Mouse (Mus musculus): Measurements from ENCODE around the gene Asic2. TPM values are rescaled to one million over a fixed set of nuclear protein-coding genes. Genes with fewer than 3 reads are reported as not detected.
"Not testable (repeated sequence)": the region's sequence is repeated elsewhere in the genome, so short reads cannot be mapped to it uniquely, and the experiment has no call there.

The Asic2 gene
- polyA plus RNA-seq, 1 experiment, result 24.0 TPM

DNA sequence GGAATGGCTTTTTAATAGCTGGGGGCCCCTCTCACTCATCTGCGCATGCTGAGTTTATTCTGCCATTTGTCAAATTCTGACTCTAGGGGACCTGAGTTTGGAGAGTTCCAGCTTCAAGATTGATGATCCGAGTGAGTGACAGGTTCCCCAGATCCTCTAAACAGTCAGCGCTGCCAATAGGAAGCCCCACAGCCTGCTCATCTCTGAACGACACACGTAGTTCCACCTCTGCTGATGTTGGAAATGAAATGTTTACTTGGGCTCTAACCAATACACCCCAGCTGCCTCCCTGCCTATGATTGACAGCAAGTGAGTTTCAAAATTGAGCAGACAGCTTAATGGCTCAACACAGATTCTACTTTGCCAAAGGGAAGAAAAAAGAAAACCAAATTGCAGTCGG is 685.1 kb downstream of the Asic2 start:
- peak; percentile 72 for DNase-seq (ENCODE audit: low read depth)
- TF ChIP-seq CTCF (IDR thresholded peaks at IDR 0.05; ENCODE audit: borderline replicate concordance, extremely low read depth, insufficient read depth, insufficient read length) (no peak), POLR2A (IDR thresholded peaks at IDR 0.05; ENCODE audit: borderline replicate concordance, extremely low read depth, insufficient read depth, insufficient read length, poor library complexity, severe bottlenecking) (no peak)

DNA sequence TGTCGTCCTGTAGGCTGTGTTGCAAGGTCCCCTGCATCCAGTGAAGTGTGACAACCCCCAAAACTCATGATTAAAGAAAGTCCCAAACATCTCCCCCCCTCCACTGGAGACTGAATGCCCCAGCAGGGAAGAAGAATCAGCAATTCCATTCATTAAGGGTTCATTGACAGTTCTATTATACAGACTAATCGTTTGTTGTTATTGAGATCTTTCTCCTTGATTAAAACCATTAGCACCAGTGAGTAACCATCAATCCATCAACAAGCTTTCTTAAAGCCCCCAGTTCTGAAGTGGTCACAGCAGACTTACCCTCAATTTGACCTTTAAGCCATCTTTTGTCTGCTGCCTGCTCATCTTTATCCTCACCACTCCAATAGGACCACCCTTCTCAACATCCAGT is 688.2 kb downstream of the Asic2 start:
- DNase-seq (ENCODE audit: low read depth), result no peak
- TF ChIP-seq POLR2A (IDR thresholded peaks at IDR 0.05; ENCODE audit: borderline replicate concordance, extremely low read depth, insufficient read depth, insufficient read length, poor library complexity, severe bottlenecking) (no peak), CTCF (IDR thresholded peaks at IDR 0.05; ENCODE audit: borderline replicate concordance, extremely low read depth, insufficient read depth, insufficient read length) (no peak)

DNA sequence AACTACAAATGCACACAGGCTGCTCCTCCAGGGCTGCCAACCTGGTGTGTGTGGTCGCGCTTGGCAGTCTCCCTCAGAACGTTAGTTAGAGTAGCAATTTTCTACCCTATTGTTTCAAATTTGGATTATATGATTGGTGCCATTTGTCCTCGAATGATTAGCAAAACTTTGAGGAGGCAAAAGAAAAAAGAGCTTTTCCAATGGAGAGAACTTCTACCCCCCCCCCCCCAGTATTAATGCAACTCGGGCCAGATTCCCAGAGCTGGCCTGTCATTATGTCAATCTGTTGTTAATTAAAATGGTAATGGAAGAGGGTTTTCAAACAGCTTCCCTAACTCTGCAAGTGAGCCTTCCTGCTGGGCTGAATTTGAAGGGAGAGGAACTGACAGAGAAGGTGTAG is 690.9 kb downstream of the Asic2 start:
- TF ChIP-seq POLR2A (IDR thresholded peaks at IDR 0.05; ENCODE audit: borderline replicate concordance, extremely low read depth, insufficient read depth, insufficient read length, poor library complexity, severe bottlenecking) (no peak), CTCF (IDR thresholded peaks at IDR 0.05; ENCODE audit: borderline replicate concordance, extremely low read depth, insufficient read depth, insufficient read length) (no peak)
- DNase-seq (ENCODE audit: low read depth), result peak; percentile 61

DNA sequence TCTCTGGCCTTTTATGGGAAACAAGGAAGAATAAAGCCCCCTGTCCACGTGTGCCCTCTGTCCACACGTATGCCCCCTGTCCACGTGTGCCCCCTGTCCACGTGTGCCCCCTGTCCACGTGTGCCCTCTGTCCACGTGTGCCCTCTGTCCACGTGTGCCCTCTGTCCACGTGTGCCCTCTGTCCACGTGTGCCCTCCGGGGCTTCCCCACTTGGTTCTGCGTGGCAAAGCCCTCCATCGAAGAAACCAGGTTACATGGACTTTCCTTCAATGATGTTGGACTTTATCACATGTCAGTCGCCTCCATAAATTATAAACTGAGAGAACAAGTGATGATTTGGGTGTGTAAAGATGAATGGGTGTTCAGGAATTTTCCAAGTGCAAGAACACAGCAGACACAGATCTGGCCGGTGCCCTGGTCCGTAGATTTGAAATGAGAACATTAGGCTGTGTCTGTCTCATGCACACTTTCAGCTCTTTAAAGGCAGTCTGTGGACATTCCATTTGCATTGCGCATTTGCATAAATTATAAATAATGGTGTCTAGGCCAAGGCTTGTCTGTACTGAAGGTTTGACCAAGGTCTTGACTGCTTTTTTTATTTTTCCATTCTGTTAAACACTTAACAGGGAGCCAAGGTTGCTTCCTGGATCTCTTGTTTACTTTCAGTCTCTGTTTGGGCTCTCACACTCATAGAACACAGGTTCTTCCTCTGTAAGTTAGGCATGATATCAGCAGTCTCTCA is 695.4 kb downstream of the Asic2 start:
- DNase-seq (ENCODE audit: low read depth), result no peak
- TF ChIP-seq POLR2A (IDR thresholded peaks at IDR 0.05; ENCODE audit: borderline replicate concordance, extremely low read depth, insufficient read depth, insufficient read length, poor library complexity, severe bottlenecking), result no peak
- TF ChIP-seq CTCF (IDR thresholded peaks at IDR 0.05; ENCODE audit: borderline replicate concordance, extremely low read depth, insufficient read depth, insufficient read length), result no peak

DNA sequence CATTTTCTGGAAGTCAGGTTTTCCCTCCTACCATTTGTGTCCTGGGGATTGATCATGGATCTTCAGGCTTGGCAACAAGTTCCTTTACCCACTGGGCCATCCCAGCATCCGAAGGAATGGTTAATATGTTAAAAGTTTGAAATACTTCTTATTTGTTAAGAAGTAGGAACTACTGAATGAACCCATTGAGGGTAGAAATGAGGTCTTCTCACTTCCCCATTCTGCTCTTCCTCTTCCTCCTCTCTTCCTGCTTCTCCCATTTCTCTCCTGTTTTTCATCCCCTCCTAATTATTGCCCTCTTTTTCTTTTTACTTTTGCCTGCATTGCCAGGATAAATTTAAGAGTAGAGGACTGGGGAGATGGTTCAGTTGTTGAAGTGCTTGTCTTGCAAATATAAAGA is 696.8 kb downstream of the Asic2 start:
- TF ChIP-seq POLR2A (IDR thresholded peaks at IDR 0.05; ENCODE audit: borderline replicate concordance, extremely low read depth, insufficient read depth, insufficient read length, poor library complexity, severe bottlenecking) (no peak), CTCF (IDR thresholded peaks at IDR 0.05; ENCODE audit: borderline replicate concordance, extremely low read depth, insufficient read depth, insufficient read length) (no peak)
- DNase-seq (ENCODE audit: low read depth), result no peak

DNA sequence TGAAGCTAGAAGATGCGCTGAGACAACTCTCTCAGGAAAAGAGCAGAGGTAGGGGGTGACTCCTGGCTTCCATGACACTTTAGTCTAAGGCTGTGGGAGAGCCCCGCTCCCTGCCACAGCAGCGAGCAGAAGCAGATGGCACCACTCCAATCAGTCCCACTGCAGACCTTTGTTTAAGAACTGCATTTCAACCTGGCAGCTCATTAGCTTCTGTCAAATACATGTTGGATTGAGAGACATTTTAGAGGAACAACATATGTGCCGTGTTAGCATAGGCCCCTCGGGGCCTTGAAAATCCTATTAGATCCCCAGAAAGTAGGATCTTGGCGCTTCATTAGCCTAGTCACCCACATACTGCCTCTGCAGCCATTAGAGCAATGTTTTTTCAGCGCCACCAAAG is 697.7 kb downstream of the Asic2 start:
- peak; percentile 94 for DNase-seq (ENCODE audit: low read depth)
- TF ChIP-seq POLR2A (IDR thresholded peaks at IDR 0.05; ENCODE audit: borderline replicate concordance, extremely low read depth, insufficient read depth, insufficient read length, poor library complexity, severe bottlenecking), result no peak
- TF ChIP-seq CTCF (IDR thresholded peaks at IDR 0.05; ENCODE audit: borderline replicate concordance, extremely low read depth, insufficient read depth, insufficient read length), result no peak

DNA sequence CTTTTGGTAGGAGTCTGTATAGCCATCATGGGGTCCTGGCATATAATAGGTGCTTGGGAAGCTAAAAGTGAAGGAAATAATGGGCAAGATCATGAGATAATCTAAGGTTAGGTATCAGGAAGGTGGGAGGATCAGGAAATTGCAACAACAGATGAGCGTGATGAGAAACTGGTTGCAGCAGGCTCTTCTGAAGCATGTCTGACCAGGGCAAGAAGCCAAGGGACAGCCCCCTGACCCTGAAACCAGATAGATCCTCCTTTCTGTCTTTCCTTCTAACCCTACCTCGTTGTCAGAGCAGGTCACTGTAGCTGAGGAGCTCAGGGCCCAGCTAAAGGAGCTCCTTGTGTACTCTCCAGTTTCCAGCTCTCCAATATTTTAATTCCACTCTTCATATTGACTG is 704.5 kb downstream of the Asic2 start:
- no peak for DNase-seq (ENCODE audit: low read depth)
- TF ChIP-seq POLR2A (IDR thresholded peaks at IDR 0.05; ENCODE audit: borderline replicate concordance, extremely low read depth, insufficient read depth, insufficient read length, poor library complexity, severe bottlenecking), result no peak
- TF ChIP-seq CTCF (IDR thresholded peaks at IDR 0.05; ENCODE audit: borderline replicate concordance, extremely low read depth, insufficient read depth, insufficient read length), result no peak

DNA sequence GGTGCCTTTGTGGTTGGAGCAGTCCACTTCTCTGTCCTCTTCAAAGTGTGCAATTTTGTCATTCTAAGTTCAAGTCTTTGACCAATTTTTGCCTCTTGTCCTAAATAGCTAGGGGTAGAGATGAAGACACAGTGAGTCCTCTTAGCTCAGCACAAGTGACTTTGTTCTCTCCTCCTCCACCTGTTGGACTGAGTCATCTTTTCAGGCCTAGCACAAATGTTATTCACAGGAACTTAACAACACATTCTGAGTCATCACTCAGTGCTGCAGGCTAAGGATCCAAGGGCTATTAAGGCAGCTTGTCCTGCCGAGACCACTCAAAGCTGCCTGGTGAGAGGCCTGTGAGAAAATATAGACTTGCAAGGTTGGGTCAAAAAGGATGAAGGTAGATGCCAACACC is 705.1 kb downstream of the Asic2 start:
- TF ChIP-seq POLR2A (IDR thresholded peaks at IDR 0.05; ENCODE audit: borderline replicate concordance, extremely low read depth, insufficient read depth, insufficient read length, poor library complexity, severe bottlenecking) (no peak), CTCF (IDR thresholded peaks at IDR 0.05; ENCODE audit: borderline replicate concordance, extremely low read depth, insufficient read depth, insufficient read length) (no peak)
- no peak for DNase-seq (ENCODE audit: low read depth)

DNA sequence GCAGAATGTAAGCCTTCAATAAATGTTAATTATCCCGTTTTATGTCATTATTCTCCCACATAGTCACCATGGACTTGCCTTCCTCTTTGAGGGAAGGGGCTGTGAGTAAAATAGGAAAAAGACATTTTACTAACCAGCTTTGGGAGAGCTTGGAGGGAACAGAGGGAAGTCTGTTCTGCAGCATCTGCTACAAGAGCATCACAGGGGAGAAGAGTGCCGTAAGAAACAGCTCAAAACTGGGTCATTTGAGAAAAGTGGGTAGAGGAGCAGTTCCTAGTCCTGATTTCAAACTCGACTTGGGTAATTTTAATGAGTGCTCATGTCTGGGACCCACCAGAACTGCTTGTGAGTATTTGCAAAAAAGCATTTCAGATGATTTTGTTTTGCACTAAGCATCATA is 707.0 kb downstream of the Asic2 start:
- no peak for TF ChIP-seq CTCF (IDR thresholded peaks at IDR 0.05; ENCODE audit: borderline replicate concordance, extremely low read depth, insufficient read depth, insufficient read length)
- TF ChIP-seq POLR2A (IDR thresholded peaks at IDR 0.05; ENCODE audit: borderline replicate concordance, extremely low read depth, insufficient read depth, insufficient read length, poor library complexity, severe bottlenecking), result no peak
- no peak for DNase-seq (ENCODE audit: low read depth)

DNA sequence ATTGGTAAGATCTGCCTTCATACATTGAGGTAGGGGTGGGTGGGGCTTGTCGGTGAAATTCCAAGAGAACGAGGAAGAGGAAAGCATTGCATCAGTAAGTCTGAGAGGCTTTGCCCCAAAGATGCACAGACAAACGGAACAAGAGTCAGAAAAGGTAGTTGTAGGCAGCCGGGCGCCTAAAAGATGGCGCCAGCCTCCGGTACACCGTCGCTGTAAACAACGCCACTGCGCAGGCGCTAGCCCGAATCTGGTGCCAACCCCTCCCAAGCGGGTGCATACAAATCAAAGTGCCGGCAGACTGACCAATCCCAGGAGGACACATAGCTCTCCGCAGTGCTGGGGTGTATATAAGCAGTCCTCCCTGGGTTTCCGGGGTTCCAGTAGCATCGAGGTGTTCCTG is 727.1 kb downstream of the Asic2 start:
- not testable (repeated sequence) for DNase-seq (ENCODE audit: low read depth)

DNA sequence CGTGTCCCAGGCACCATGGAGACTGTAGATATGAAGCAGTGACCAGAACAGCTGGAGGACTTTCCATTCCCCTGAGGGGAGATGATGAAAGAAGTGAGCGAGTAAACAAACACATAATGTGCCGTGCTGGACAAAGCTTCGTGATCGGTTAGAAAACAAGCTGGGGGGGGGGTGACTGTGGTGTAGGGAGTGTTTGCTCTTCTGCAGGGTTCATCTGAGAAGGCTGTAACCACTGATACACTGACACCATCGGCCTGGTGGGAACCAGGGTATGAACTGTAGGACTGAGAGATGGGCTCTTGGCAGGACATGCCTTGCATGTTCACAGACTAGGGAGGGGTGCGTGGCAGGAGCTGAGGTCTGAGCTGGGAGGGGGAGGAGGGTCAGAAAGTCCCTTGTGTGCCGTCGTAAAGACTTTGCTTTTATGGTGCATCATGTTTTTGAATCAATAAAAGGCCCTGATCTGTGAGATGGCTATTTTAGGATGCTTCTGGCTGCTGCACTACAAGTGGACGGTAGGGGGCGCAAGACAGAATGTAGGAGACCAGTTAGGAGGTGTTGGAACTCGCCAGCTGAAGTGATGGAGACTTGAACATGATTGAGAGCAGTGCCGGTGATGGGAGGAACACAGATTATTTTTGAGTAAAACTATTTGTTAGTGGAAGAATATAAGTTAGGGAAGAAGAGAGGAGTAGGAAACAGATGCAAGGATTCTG is 728.1 kb downstream of the Asic2 start:
- DNase-seq (ENCODE audit: low read depth), result peak; percentile 37
- TF ChIP-seq POLR2A (IDR thresholded peaks at IDR 0.05; ENCODE audit: borderline replicate concordance, extremely low read depth, insufficient read depth, insufficient read length, poor library complexity, severe bottlenecking) (no peak), CTCF (IDR thresholded peaks at IDR 0.05; ENCODE audit: borderline replicate concordance, extremely low read depth, insufficient read depth, insufficient read length) (peak; percentile 59; the same call in 1 of the 2 replicates)

DNA sequence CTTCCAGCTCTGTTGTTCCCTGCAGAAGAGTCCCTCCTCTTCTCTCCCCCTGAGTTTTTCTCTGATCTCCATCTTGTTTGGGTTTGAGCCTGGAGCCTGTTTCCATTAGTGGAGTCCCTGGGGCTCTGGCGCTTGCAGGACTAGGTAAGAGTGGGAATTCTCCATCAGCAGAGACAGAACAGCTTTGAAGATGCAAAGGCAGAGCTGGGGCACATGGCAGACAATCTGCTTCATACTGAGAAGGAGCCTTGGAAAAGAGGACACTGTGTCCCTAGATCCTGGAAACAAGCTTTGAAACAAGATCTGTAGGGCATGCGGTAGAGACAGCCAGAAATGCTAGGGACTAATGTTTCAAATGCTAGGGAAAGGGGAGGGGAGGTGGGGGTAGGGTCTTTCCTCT is 729.2 kb downstream of the Asic2 start:
- peak; percentile 9 for DNase-seq (ENCODE audit: low read depth)
- TF ChIP-seq POLR2A (IDR thresholded peaks at IDR 0.05; ENCODE audit: borderline replicate concordance, extremely low read depth, insufficient read depth, insufficient read length, poor library complexity, severe bottlenecking) (no peak), CTCF (IDR thresholded peaks at IDR 0.05; ENCODE audit: borderline replicate concordance, extremely low read depth, insufficient read depth, insufficient read length) (no peak)

Data from brain, embryonic 14.5 days (tissue).